Mouse (Mus musculus) C2C12 (cell line): ENCODE results near the gene F13a1.

Source experiments
- CEBPB ChIP-seq: IDR thresholded peaks from one replicate; pipeline ENCODE4 v1.6.1; 2011; ENCODE audit warnings: low read depth, mild to moderate bottlenecking, control low read depth, moderate library complexity
- CTCF ChIP-seq: IDR thresholded peaks from one replicate; pipeline ENCODE4 v1.5.1; 2011; ENCODE audit not compliant: control insufficient read depth, insufficient read depth, insufficient read length
- FOSL1 ChIP-seq: IDR thresholded peaks from one replicate; pipeline ENCODE4 v1.8.0; 2011; ENCODE audit warnings: mild to moderate bottlenecking, low read length; ENCODE audit not compliant: poor library complexity, insufficient read depth, severe bottlenecking
- MAX ChIP-seq: IDR thresholded peaks from one replicate; pipeline ENCODE4 v1.6.1; 2011; ENCODE audit warnings: mild to moderate bottlenecking, control low read depth
- MYOD1 ChIP-seq: IDR thresholded peaks from one replicate; pipeline ENCODE4 v1.6.1; 2011; ENCODE audit warnings: low read depth; ENCODE audit not compliant: control insufficient read depth, insufficient read length
- MYOG ChIP-seq: IDR thresholded peaks from one replicate; pipeline ENCODE4 v1.6.1; 2011; ENCODE audit not compliant: control insufficient read depth, insufficient read length; ENCODE audit errors: extremely low read depth
- USF1 ChIP-seq: IDR thresholded peaks from one replicate; pipeline ENCODE4 v1.6.1; 2011; ENCODE audit warnings: low read depth, mild to moderate bottlenecking, control low read depth, moderate library complexity

DNA sequence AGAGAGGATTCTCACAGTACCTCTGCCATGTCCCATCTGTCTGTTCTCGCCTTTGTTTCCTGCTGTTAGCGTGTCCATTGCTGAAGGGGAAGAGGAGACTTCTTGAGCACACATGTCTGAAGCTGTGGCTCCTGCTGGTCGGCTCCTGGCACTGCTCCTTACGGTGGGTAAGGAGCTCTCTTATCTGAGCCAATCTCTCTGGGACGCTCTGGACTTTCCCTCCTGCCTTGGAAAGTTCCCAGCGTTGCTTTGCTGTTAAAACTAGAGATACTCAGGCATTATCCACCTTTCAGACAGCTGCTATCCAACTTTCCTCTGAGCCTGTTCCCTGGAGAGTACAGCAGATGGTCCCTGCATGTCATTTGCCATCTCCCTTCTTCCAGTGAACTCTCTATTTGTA is 39.1 kb upstream of the F13a1 start:
- no peak for TF ChIP-seq CTCF
- no peak for TF ChIP-seq MYOG
- no peak for TF ChIP-seq MAX
- no peak for TF ChIP-seq CEBPB
- TF ChIP-seq USF1, result no peak
- no peak for TF ChIP-seq MYOD1
- no peak for TF ChIP-seq FOSL1
